Mouse (Mus musculus): ENCODE data around the gene Piezo1. TPM values are rescaled to one million over a fixed set of nuclear protein-coding genes. Genes with fewer than 3 reads are reported as not detected.
"Not testable (repeated sequence)": the region's sequence is repeated elsewhere in the genome, so short reads cannot be mapped to it uniquely, and the experiment has no call there.

The Piezo1 gene
- polyA plus RNA-seq, 1 experiment = 96.7 TPM

DNA sequence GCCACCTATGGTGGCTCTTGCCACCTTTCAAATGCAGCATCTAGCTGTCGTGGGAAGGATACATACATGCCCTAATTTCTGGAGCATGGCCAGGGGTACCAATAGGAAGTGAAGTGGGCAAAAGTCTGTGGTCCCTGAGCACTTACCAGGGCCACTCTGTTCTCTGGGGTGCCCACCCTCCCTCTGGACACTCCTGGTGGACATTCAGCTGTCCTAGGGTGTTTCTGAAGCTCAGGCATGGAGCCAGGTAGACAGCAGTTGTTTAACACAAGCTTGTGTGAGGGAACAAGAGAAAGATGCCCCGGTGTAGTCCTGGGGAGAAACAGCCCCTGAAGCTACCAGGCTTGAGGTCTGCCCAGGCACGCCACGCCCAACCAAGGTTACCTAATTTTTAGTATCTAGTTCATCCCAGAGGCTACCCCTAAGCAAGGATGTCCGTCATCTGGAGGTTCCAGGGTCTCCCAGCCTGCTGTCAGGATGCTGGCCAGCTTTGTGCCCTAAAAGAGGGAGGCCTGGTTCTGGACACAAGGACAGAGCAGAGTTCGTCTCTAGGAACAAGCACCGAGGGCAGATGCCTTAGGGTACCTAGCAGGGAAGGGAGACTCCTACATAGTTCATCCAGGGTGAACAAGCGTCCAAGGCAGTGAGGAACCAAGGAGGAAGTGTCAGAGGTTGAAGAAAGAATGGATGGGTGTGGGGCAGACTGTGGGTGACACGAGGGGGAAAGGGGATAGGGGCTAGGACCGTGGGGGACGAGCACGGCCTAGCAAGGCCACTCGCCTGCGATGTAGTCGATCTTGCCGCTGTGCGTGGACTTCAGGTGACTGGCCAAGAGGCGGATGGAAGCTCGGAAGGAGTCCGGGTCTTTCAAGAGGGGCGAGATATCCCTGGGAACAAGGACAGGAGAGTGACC is 24.9 kb upstream of the Piezo1 start:
- Histone ChIP-seq H3K4me3 (ENCODE audit: extremely low read depth, insufficient read depth, insufficient read length) (peak overlapping the region; percentile 79), H3K36me3 (ENCODE audit: control insufficient read depth, insufficient read depth, low read length) (peaks cover 18% of the 10 kb centered on the region), H3K27ac (ENCODE audit: insufficient read depth, low read length) (peak overlapping the region; percentile 23; the same call in 1 of the 2 replicates), H3K27me3 (ENCODE audit: control insufficient read depth, insufficient read depth, low read length) (no peaks in the 10 kb centered on the region), H3K4me1 (ENCODE audit: control insufficient read depth, insufficient read depth, insufficient read length) (peaks cover 11% of the 10 kb centered on the region; the same call in 1 of the 2 replicates)
- WGBS = 13% methylated on average over 21 of the region's 21 CpGs
- DNase-seq (ENCODE audit: low read depth in 1 of 2, low spot score in 2 of 2) = no peak
- TF ChIP-seq POLR2A (IDR thresholded peaks at IDR 0.05; ENCODE audit: low read depth, low read length) (no peak), CTCF (IDR thresholded peaks at IDR 0.05; ENCODE audit: extremely low read depth, insufficient read depth, insufficient read length, insufficient replicate concordance) (no peak)

DNA sequence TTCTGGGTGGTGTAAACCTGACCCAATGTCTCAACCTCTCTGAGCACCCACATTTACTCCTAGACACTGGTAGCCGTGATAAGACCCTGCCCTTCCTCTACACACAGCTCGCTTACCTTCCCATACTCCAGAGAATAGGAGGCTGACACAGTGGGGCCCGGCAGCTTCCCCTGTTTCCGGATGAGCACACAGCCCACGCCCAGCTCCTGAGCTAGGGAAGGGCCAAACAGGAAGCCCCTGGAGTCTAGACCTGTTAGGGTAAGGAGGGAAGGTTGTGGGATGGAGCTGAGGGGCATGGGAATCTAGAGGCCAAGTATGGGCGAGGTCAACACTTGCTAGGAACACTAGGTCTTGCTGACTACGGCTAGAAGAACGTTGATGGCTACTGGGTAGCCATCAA is 24.2 kb upstream of the Piezo1 start:
- Histone ChIP-seq H3K4me1 (ENCODE audit: control insufficient read depth, insufficient read depth, insufficient read length) (peaks cover 11% of the 10 kb centered on the region; the same call in 1 of the 2 replicates), H3K36me3 (ENCODE audit: control insufficient read depth, insufficient read depth, low read length) (peaks cover 23% of the 10 kb centered on the region), H3K27me3 (ENCODE audit: control insufficient read depth, insufficient read depth, low read length) (no peaks in the 10 kb centered on the region), H3K4me3 (ENCODE audit: extremely low read depth, insufficient read depth, insufficient read length) (no peak overlapping the region), H3K27ac (ENCODE audit: insufficient read depth, low read length) (no peak overlapping the region)
- no peak for TF ChIP-seq POLR2A (IDR thresholded peaks at IDR 0.05; ENCODE audit: low read depth, low read length)
- no peak for TF ChIP-seq CTCF (IDR thresholded peaks at IDR 0.05; ENCODE audit: extremely low read depth, insufficient read depth, insufficient read length, insufficient replicate concordance)
- no peak for DNase-seq (ENCODE audit: low read depth in 1 of 2, low spot score in 2 of 2)
- WGBS = 71% methylated on average over 8 of the region's 8 CpGs

DNA sequence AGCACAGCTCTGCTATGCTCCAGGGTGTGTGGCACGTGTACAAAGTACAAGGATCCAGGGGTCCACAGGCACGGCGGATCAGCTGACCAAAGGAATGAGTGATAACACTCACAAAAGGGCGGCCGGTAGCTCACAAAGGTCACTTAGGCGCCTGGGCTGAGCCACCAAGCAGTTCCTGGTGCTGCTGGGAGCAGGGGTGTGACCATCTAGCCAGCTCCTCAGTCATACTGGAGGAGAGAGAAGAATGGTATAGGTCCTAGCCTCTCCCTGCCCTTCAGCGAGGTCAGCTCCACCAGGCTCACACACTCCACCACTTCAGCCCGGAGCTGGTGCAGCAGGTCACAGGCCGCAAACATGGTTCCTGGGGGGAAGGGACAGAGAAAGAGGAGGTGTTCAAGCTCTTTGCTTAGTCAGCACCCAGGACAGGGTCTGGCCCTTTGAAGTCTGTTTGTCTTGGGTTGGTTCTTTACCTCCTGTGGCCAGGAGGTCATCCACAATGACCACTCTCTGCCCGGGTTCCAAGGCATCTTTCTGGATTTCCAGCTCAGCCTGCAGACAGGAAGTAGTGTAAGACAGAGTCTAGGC is 23.6 kb upstream of the Piezo1 start:
- Histone ChIP-seq H3K4me1 (ENCODE audit: control insufficient read depth, insufficient read depth, insufficient read length) (peaks cover 11% of the 10 kb centered on the region; the same call in 1 of the 2 replicates), H3K27ac (ENCODE audit: insufficient read depth, low read length) (no peak overlapping the region), H3K27me3 (ENCODE audit: control insufficient read depth, insufficient read depth, low read length) (no peaks in the 10 kb centered on the region), H3K36me3 (ENCODE audit: control insufficient read depth, insufficient read depth, low read length) (peaks cover 24% of the 10 kb centered on the region), H3K4me3 (ENCODE audit: extremely low read depth, insufficient read depth, insufficient read length) (no peak overlapping the region)
- 78% methylated on average over 10 of the region's 10 CpGs for WGBS
- no peak for DNase-seq (ENCODE audit: low read depth in 1 of 2, low spot score in 2 of 2)
- TF ChIP-seq CTCF (IDR thresholded peaks at IDR 0.05; ENCODE audit: extremely low read depth, insufficient read depth, insufficient read length, insufficient replicate concordance) = no peak
- no peak for TF ChIP-seq POLR2A (IDR thresholded peaks at IDR 0.05; ENCODE audit: low read depth, low read length)

DNA sequence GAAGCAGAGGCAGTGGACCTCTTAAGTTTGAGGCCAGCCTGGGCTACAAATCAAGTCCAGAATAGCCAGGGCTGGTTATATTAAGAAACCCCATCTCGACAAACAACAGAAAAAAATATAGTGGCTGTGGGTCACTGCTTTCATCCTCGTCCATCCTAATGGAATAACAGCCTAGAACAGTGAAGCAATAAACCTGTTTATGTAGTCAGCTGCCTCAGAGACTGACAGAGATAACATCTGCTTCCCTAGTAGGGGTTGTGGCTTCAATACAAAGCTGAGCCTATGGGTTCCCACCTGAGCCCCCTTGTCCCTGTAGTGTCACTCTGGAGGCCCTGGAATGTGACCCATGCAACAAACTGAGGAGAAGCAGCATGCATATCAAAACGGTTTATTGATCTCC is 23.1 kb upstream of the Piezo1 start:
- 76% methylated on average over 3 of the region's 3 CpGs for WGBS
- Histone ChIP-seq H3K27ac (ENCODE audit: insufficient read depth, low read length) (no peak overlapping the region), H3K4me3 (ENCODE audit: extremely low read depth, insufficient read depth, insufficient read length) (no peak overlapping the region), H3K27me3 (ENCODE audit: control insufficient read depth, insufficient read depth, low read length) (no peaks in the 10 kb centered on the region), H3K4me1 (ENCODE audit: control insufficient read depth, insufficient read depth, insufficient read length) (peaks cover 11% of the 10 kb centered on the region; the same call in 1 of the 2 replicates), H3K36me3 (ENCODE audit: control insufficient read depth, insufficient read depth, low read length) (peaks cover 26% of the 10 kb centered on the region)
- DNase-seq (ENCODE audit: low read depth in 1 of 2, low spot score in 2 of 2) = no peak
- no peak for TF ChIP-seq CTCF (IDR thresholded peaks at IDR 0.05; ENCODE audit: extremely low read depth, insufficient read depth, insufficient read length, insufficient replicate concordance)
- no peak for TF ChIP-seq POLR2A (IDR thresholded peaks at IDR 0.05; ENCODE audit: low read depth, low read length)

DNA sequence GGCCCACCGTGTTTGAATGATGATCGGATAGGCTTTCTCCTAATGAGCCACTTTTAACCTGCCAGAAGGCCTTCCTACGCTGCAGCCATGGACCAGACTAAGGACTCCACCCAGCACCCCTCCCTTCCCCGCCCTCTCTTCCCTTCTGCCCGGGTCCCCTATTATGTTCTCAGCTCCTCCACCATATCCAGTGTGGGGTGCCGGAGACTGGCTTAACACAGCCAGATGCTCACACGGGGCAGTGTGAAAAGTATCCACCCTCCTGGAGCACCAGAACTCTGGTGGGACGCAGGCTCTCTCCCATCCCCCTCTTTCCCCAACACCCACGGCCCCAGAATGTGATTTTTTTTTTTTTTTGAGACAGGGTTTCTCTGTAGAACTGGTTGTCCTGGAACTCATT is 22.4 kb upstream of the Piezo1 start:
- peaks cover 17% of the 10 kb centered on the region; the same call in 1 of the 2 replicates for H3K4me1 ChIP-seq (ENCODE audit: control insufficient read depth, insufficient read depth, insufficient read length)
- H3K4me3 ChIP-seq (ENCODE audit: extremely low read depth, insufficient read depth, insufficient read length) = no peak overlapping the region
- H3K27ac ChIP-seq (ENCODE audit: insufficient read depth, low read length) = no peak overlapping the region
- H3K36me3 ChIP-seq (ENCODE audit: control insufficient read depth, insufficient read depth, low read length) = peaks cover 25% of the 10 kb centered on the region
- TF ChIP-seq POLR2A (IDR thresholded peaks at IDR 0.05; ENCODE audit: low read depth, low read length) (no peak), CTCF (IDR thresholded peaks at IDR 0.05; ENCODE audit: extremely low read depth, insufficient read depth, insufficient read length, insufficient replicate concordance) (no peak)
- 75% methylated on average over 9 of the region's 9 CpGs for WGBS
- no peaks in the 10 kb centered on the region for H3K27me3 ChIP-seq (ENCODE audit: control insufficient read depth, insufficient read depth, low read length)
- no peak for DNase-seq (ENCODE audit: low read depth in 1 of 2, low spot score in 2 of 2)

DNA sequence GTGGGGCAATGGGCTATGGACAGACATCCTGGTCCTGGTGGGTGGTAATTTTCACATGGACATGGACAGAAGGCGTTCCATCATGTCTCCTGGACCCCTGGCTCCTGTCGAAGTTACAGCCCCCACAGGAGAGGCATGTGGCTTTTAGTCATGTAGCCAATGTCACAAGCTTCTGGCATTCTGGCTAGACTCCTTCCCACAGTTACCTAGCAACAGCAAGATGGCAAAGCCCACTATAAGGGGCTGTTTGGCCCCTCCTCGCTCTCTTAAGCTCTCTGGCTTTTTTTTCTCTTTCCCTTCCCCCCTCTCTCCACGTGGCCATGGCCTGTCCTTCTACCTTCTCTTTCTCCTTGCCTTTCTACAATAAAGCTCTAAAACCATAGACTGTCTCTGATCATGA is 22.0 kb upstream of the Piezo1 start:
- H3K27me3 ChIP-seq (ENCODE audit: control insufficient read depth, insufficient read depth, low read length); H3K4me3 ChIP-seq (ENCODE audit: extremely low read depth, insufficient read depth, insufficient read length); DNase-seq (ENCODE audit: low read depth in 1 of 2, low spot score in 2 of 2); H3K27ac ChIP-seq (ENCODE audit: insufficient read depth, low read length): not testable (repeated sequence)
- Histone ChIP-seq H3K36me3 (ENCODE audit: control insufficient read depth, insufficient read depth, low read length) (peaks cover 25% of the 10 kb centered on the region), H3K4me1 (ENCODE audit: control insufficient read depth, insufficient read depth, insufficient read length) (peaks cover 17% of the 10 kb centered on the region; the same call in 1 of the 2 replicates)
- 79% methylated on average over 4 of the region's 4 CpGs for WGBS

DNA sequence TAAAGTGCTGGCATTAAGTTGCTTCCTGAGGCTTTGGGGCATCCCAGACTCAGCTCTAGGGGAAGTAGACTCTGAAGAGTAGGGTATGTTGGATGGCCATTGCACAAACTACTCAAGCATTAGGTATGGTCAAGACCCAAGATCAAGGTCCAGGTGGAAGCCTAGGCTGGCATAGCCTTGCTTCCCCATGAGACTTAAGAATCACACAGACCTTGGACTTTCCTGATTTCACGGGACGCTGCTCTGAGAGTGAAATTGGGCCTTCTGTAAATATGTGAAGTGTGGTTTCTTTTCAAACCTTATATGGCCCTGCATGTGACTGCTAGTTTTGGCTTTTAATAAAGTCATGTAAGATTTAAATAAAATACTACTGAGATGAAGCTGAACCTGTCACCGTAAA is 21.6 kb upstream of the Piezo1 start:
- peaks cover 17% of the 10 kb centered on the region; the same call in 1 of the 2 replicates for H3K4me1 ChIP-seq (ENCODE audit: control insufficient read depth, insufficient read depth, insufficient read length)
- no peak overlapping the region for H3K27ac ChIP-seq (ENCODE audit: insufficient read depth, low read length)
- peaks cover 25% of the 10 kb centered on the region for H3K36me3 ChIP-seq (ENCODE audit: control insufficient read depth, insufficient read depth, low read length)
- no peak for TF ChIP-seq CTCF (IDR thresholded peaks at IDR 0.05; ENCODE audit: extremely low read depth, insufficient read depth, insufficient read length, insufficient replicate concordance)
- WGBS = 86% methylated on average over 3 of the region's 3 CpGs
- no peaks in the 10 kb centered on the region for H3K27me3 ChIP-seq (ENCODE audit: control insufficient read depth, insufficient read depth, low read length)
- no peak for DNase-seq (ENCODE audit: low read depth in 1 of 2, low spot score in 2 of 2)
- no peak overlapping the region for H3K4me3 ChIP-seq (ENCODE audit: extremely low read depth, insufficient read depth, insufficient read length)

Data from spleen, adult 2 months (tissue).